Mouse (Mus musculus): ENCODE data around the gene Cntfr.
"Not testable (repeated sequence)": the region's sequence is repeated elsewhere in the genome, so short reads cannot be mapped to it uniquely, and the experiment has no call there.

The Cntfr gene

GRCm38 (mm10) chr4:41711705-41712375 is 15.0 kb upstream of the Cntfr start:
- in situ Hi-C loops (cut with MboI, MseI) = loop anchor here (25.0 kb wide), 1 partner anchor 625 kb away; the partner anchor contains the start of gene Aqp3

GRCm38 (mm10) chr4:41710229-41710628 is 13.3 kb upstream of the Cntfr start:
- in situ Hi-C loops (cut with MboI, MseI) = loop anchor here (25.0 kb wide), 1 partner anchor 623 kb away; the partner anchor contains the start of gene Aqp3

- in situ Hi-C loops (cut with MboI, MseI) = loop anchor here (25.0 kb wide), 1 partner anchor 621 kb away; the partner anchor contains the start of gene Aqp3
These were observed 11.4 kb upstream of the Cntfr start for GRCm38 (mm10) chr4:41708192-41708745.

GRCm38 (mm10) chr4:41707011-41707535 is 10.2 kb upstream of the Cntfr start:
- in situ Hi-C loops (cut with MboI, MseI) = loop anchor here (25.0 kb wide), 1 partner anchor 620 kb away; the partner anchor contains the start of gene Aqp3

GRCm38 (mm10) chr4:41705922-41706754 is 9.2 kb upstream of the Cntfr start:
- in situ Hi-C loops (cut with MboI, MseI) = loop anchor here (25.0 kb wide), 1 partner anchor 619 kb away; the partner anchor contains the start of gene Aqp3

- in situ Hi-C loops (cut with MboI, MseI) = loop anchor here (25.0 kb wide), 1 partner anchor 617 kb away; the partner anchor contains the start of gene Aqp3
These were observed 7.8 kb upstream of the Cntfr start for GRCm38 (mm10) chr4:41704651-41705050.

GRCm38 (mm10) chr4:41702226-41702625 is 5.3 kb upstream of the Cntfr start:
- in situ Hi-C loops (cut with MboI, MseI) = loop anchor here (25.0 kb wide), 1 partner anchor 615 kb away; the partner anchor contains the start of gene Aqp3

- in situ Hi-C loops (cut with MboI, MseI) = loop anchor here (25.0 kb wide), 1 partner anchor 613 kb away; the partner anchor contains the start of gene Aqp3
These were observed 3.3 kb upstream of the Cntfr start for GRCm38 (mm10) chr4:41700224-41700623.

GRCm38 (mm10) chr4:41699783-41700182 is 2.9 kb upstream of the Cntfr start, which contains the start of gene Il11ra1:
Gene Il11ra1 (plus strand): TSS chr4:41699989.
- in situ Hi-C loops (cut with MboI, MseI) = loop anchor here (5.0 to 25.0 kb wide), 2 partner anchors 473 to 612 kb away; partner anchors contain the start of gene Aqp3

GRCm38 (mm10) chr4:41698421-41699016 is 1.6 kb upstream of the Cntfr start:
- in situ Hi-C loops (cut with MboI, MseI) = loop anchor here (5.0 kb wide), 1 partner anchor 474 kb away; no protein-coding TSS in a partner anchor

- in situ Hi-C loops (cut with MboI, MseI) = loop anchor here (5.0 kb wide), 1 partner anchor 476 kb away; no protein-coding TSS in a partner anchor
These were observed 437 bp downstream of the Cntfr start for GRCm38 (mm10) chr4:41696452-41696851.

- in situ Hi-C loops (cut with MboI, MseI) = loop anchor here (5.0 kb wide), 1 partner anchor 477 kb away; no protein-coding TSS in a partner anchor
These were observed 1.1 kb downstream of the Cntfr start for GRCm38 (mm10) chr4:41695800-41696199.

GRCm38 (mm10) chr4:41693511-41693910 is 3.4 kb downstream of the Cntfr start:
- in situ Hi-C loops (cut with MboI, MseI) = loop anchor here (5.0 kb wide), 1 partner anchor 979 kb away; no protein-coding TSS in a partner anchor

GRCm38 (mm10) chr4:41690014-41690413 is 6.9 kb downstream of the Cntfr start:
- in situ Hi-C loops (cut with MboI, MseI) = loop anchor here (5.0 kb wide), 1 partner anchor 982 kb away; no protein-coding TSS in a partner anchor

- in situ Hi-C loops (cut with MboI, MseI) = not testable (repeated sequence)
These were observed 8.3 kb downstream of the Cntfr start for GRCm38 (mm10) chr4:41688562-41688961.

GRCm38 (mm10) chr4:41685882-41686492 is 10.9 kb downstream of the Cntfr start:
- in situ Hi-C loops (cut with MboI, MseI) = not testable (repeated sequence)

- in situ Hi-C loops (cut with MboI, MseI) = not testable (repeated sequence)
These were observed 11.9 kb downstream of the Cntfr start for GRCm38 (mm10) chr4:41684931-41685453.

GRCm38 (mm10) chr4:41684131-41684930 is 12.6 kb downstream of the Cntfr start:
- in situ Hi-C loops (cut with MboI, MseI) = not testable (repeated sequence)

- in situ Hi-C loops (cut with MboI, MseI) = not testable (repeated sequence)
These were observed 13.6 kb downstream of the Cntfr start for GRCm38 (mm10) chr4:41683303-41683702.

Data from regulatory T cell (primary cell).